In the genomic region with DNA sequence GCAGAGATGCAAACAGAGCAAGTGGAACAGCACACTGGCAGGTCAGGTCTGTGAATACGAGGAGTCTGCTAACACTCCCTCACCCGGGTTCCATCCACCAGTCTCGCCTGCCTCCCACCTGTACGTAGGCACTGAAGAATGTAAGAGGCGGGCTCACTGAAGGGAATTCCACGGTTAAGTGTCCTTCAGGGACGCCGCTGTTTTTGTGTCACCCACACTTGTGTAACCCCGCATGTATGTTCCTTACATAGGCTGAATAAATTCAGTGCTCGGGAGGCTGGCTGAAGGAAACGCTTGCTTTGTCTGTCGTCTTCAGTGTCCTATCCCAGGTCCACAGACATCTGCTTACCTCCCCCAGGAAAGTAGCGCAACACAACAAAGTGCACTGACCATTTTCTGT, we compare ENCODE assay signal across 17 mouse cellular contexts.
"Had no signal": no experiment of that assay in that cellular context is flagged by ENCODE, and none has a peak within 500 bp of the region (broad histone marks: within the 10 kb centered on the region; RNA-seq: fewer than 3 reads in every experiment).

No protein-coding gene starts in this region.

- DNase-seq: liver, embryonic 13.5 days; liver, postnatal 0 days; lung, postnatal 14 days; right cerebral cortex, postnatal 14 days; thymus, adult 2 months; thymus, postnatal 25 days; thymus, postnatal 4 days had no signal

- H3K4me1 ChIP-seq: liver, embryonic 13.5 days; liver, embryonic 15.5 days; lung, embryonic 15.5 days; megakaryocyte, embryonic 14.5 days; midbrain, embryonic 13.5 days; midbrain, embryonic 15.5 days; neural tube, embryonic 12.5 days; stomach, embryonic 15.5 days had no signal

- H3K4me2 ChIP-seq: liver, embryonic 13.5 days; liver, embryonic 15.5 days; lung, embryonic 15.5 days; midbrain, embryonic 11.5 days; midbrain, embryonic 13.5 days; midbrain, embryonic 15.5 days; neural tube, embryonic 12.5 days; stomach, embryonic 15.5 days had no signal

- H3K27ac ChIP-seq: liver, embryonic 13.5 days; liver, embryonic 15.5 days; lung, embryonic 15.5 days; macrophage; midbrain, embryonic 13.5 days; midbrain, embryonic 15.5 days; neural tube, embryonic 12.5 days; stomach, embryonic 15.5 days; stomach, postnatal 0 days had no signal

- H3K9me3 ChIP-seq: liver, embryonic 13.5 days; liver, embryonic 15.5 days; lung, embryonic 15.5 days; megakaryocyte, embryonic 14.5 days; midbrain, embryonic 13.5 days; midbrain, embryonic 15.5 days; neural tube, embryonic 12.5 days; stomach, embryonic 15.5 days had no signal

- H3K27me3 ChIP-seq: liver, embryonic 13.5 days; liver, embryonic 15.5 days; lung, embryonic 15.5 days; megakaryocyte, embryonic 14.5 days; midbrain, embryonic 13.5 days; midbrain, embryonic 15.5 days; neural tube, embryonic 12.5 days; stomach, embryonic 15.5 days had no signal

- ATAC-seq: liver, postnatal 0 days; midbrain, embryonic 13.5 days; midbrain, embryonic 15.5 days had no signal

- H3K4me3 ChIP-seq: liver, embryonic 13.5 days; liver, embryonic 15.5 days; lung, embryonic 15.5 days; megakaryocyte, embryonic 14.5 days; midbrain, embryonic 13.5 days; midbrain, embryonic 15.5 days; neural tube, embryonic 12.5 days; stomach, embryonic 15.5 days had no signal

- H3K9ac ChIP-seq: liver, embryonic 13.5 days; liver, embryonic 15.5 days; liver, postnatal 0 days; lung, embryonic 15.5 days; midbrain, embryonic 13.5 days; midbrain, embryonic 15.5 days; neural tube, embryonic 12.5 days; stomach, embryonic 15.5 days had no signal
